Mouse (Mus musculus): ENCODE results near the gene Fam19a2. TPM values are rescaled to one million over a fixed set of nuclear protein-coding genes. Genes with fewer than 3 reads are reported as not detected.

Fam19a2 gene
- total RNA-seq, 2 experiments from 2014 or later, result 0.06 to 0.13 TPM

DNA sequence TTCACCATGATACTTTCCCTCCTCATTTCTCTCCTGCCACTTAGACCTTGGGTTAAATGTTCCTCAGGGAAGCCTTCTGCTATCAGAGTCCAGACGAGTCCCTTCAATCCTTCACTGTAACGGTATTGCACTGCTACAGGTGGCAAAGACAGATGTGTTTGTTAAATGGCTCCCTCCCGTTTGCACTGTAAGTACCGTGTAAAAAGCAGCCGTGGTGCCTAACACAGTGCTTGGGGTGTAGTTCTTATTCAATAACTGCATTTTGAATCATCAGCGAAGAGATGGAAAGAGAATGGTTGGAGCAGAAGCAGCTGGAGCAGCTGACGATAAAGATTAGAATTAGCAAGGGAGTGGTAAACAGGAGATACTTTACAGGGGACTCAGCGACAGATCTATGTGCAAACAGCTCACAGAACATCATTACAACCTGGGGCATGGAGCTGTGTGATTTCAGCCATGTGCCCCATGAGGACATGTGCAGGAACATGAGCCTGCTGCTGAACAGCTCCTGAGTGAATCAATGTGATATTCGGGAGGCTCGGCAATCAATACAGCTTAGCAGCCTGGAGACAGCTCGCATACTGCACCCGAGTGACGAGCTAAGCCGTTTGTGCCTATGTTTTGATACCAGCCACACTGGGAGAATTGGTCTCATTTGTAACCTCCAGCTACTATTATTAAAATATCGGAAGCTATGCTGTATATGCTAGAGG lies 103.5 kb downstream of the Fam19a2 start:
- DNase-seq (ENCODE audit: low spot score), result no peak
- intact Hi-C loops (cut with DNase I), result no loop called here

DNA sequence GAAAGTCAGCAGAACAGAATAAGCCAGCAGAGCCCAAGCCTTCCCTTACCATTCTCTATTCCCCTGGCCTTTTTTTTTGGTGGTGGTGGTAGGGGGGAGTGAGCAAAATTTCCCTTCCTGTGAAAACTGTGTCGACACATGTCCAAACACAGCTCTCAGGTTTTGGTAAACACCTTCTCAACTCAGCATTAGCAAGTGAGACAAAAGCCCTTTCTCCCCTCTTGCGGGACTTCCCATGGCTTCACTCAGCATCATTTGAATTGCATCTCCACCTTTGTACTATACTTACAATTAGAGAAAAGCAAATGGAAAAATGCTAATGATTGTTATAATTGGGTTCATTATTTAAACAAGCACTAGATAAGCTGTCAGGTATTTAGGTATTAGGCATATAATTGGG lies 119.5 kb downstream of the Fam19a2 start:
- intact Hi-C loops (cut with DNase I), result no loop called here
- DNase-seq (ENCODE audit: low spot score), result no peak

DNA sequence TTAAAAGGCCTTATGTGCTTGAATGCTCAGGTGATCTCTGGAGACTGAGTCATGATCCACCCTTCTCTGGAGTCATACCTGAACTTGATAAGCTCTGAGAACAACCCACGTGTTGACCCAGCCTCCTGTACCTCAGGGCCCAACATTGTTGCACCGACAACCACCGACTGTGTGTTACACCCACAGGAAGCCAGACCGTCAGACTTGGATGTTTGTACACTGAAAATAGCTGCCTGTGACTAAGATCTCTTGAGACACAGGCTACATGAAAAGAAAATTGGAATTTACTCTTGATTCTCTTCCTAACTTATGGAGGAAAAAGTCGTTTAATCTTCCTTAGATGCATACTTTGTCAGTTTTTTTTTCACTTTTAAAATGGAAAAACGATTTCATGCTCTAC lies 121.8 kb downstream of the Fam19a2 start:
- intact Hi-C loops (cut with DNase I), result no loop called here
- DNase-seq (ENCODE audit: low spot score), result no peak

DNA sequence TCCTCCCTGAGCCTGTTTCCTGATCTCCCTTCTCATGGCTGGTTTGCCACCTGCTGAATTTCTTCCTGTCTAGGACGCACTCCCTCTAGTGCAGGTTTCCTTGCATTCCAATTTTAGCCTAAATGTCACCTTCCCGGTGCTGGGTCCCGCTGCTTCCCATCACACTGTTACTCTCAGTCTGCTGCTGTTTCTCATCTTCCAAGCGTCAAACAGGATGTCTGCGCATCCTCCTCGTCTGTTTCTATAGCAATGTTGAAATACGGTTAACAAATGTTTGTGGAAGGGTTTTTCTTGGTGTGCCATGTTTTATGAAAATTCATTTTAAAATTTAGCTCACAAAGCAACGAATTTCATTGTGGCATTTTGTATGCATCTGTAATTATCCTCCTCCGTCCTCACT lies 131.6 kb downstream of the Fam19a2 start:
- intact Hi-C loops (cut with DNase I), result no loop called here
- DNase-seq (ENCODE audit: low spot score), result no peak

DNA sequence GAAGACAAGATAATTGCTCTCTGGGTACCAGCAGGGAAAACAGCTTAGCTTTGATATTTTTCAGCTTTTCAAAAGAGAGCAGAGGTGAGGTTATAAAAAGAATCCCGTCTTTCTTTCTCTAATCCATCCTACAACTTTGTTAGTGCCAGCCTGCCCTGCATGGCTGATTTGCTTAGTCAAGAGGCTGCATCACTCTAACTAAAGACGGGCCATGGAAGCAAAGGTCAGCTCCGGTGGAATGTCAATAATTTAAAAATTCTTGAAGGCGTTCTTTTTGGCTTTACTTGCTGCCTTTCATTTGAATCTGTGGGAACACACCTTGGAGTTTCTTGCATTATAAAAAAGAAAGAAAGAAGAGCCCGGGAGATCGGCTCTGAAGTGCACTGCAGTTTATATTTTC lies 134.3 kb downstream of the Fam19a2 start:
- DNase-seq (ENCODE audit: low spot score), result no peak
- intact Hi-C loops (cut with DNase I), result no loop called here

DNA sequence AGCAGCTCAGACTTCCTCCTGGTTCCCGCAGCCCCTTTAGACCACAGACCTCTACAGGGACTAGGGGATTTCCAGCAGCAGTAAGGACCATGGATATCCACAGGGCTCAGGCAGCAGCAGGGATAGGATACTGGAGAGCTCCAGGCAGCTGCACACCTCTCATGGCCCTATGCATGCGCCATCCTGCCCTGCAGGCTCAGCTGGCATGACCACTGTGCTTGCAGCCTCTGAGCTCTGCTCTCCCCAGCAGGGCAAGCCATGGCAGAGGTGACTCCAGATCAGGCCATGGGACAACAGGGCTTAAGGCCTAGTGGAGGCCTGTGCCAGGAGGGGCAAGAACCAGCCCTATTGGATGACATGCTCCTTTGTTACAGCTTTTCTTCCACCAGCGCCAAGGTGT lies 137.4 kb downstream of the Fam19a2 start:
- DNase-seq (ENCODE audit: low spot score), result no peak
- intact Hi-C loops (cut with DNase I), result no loop called here

DNA sequence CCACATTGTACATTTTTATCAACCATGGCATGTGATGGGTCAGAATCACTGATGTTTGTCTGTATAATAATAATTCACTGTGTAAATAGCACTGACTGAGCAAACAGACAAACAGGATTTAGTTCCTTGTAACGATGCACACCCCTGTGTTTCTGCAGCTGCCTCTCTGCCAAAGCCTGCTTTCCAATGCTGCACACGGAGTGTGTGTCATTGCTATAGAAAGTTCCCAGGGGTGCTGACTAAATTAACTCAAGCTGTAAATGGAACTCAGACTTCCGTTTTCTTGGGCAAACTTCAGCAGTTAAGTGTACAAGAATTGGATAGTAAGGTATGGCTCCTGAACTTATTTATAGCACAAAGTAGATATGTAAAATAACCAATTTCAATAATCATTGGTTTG lies 138.7 kb downstream of the Fam19a2 start:
- DNase-seq (ENCODE audit: low spot score), result no peak
- intact Hi-C loops (cut with DNase I), result no loop called here

DNA sequence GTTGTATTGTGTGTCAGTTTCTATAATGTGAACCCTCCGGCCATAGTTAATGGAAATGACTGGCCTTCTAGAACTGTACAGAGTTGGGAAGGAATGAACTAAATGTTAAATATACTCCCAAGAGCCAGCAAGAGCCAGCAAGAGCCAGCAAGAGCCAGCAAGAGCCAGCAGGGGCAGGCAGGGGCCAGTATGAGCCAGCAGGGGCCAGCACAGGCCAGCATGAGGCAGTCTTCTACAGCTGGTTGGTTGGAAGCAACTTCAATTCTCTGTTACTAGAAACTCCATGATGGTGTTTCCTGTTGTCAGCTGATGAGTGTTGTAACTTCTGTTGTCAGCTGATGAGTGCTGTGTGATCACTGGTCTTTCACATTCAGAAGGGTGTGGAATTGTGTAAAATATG lies 151.2 kb downstream of the Fam19a2 start:
- no peak for DNase-seq (ENCODE audit: low spot score)
- intact Hi-C loops (cut with DNase I), result no loop called here

DNA sequence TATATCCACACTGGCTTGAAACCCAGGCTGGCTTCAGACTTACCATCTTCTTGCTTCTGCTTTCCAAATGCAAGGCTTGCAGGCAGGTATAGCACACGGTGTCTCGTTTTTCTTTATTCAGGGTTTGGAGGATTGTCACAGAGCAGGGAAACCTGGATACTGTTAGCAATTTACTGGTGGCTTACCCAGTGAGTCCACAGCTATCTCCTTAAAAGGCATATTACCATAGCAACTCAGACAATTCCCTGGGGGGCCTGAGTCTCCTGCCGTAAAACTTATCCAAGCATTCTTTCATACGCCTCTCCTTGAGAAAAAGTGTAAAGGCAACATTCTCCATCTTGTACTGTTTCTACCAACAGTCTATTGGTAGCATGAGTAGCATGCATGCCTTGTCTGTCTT lies 152.2 kb downstream of the Fam19a2 start:
- intact Hi-C loops (cut with DNase I), result no loop called here

DNA sequence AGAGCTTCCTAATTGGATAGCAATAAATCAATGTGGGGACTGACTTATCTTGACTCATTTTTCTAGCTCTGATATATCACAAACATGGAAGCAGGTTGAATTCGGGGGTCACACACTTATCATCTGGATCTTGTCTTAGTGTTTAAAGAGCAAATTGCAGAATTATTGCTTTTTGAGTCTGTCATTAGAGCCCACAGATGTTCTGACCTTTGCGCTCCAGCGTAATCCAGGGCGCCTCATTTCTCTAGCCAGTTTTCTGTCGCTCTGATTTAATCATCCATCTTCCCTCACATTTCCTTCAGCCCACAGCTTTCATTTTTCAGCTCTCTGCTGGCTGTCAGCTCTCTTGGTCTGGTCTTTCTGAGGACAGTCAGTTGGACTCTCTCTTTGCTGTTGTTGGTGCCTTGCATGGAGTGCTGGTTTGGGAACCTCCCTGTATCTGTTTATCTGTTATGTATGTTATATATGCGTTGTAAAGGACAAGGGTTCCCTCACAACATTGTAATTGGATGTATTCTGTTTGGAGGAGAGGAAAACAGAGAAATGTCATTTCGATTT lies 154.9 kb downstream of the Fam19a2 start:
- intact Hi-C loops (cut with DNase I), result no loop called here
- DNase-seq (ENCODE audit: low spot score), result no peak

More for the DNA sequence above, 152.2 kb downstream of the Fam19a2 start:
- no peak for DNase-seq (ENCODE audit: low spot score)

DNA sequence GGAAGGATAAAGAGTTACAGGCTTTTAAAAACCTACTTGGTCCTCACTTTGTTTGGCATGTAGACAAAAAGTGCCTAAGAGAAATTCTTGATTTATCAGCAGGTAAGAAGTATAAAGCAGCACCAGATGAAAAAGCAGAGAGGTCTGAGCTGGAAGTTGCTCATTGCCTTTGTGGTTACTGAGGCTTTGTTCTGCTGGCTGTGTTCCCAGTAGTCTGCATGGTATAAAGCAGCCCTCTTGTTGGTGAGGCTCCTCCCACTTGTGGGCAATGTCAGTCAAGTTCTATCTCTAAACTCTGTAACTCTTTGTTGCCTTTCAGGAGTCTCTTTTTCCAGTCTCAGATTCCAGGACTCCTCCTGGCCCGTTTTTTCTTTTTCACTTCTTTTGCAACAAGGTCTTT lies 156.5 kb downstream of the Fam19a2 start:
- intact Hi-C loops (cut with DNase I), result no loop called here
- DNase-seq (ENCODE audit: low spot score), result no peak

DNA sequence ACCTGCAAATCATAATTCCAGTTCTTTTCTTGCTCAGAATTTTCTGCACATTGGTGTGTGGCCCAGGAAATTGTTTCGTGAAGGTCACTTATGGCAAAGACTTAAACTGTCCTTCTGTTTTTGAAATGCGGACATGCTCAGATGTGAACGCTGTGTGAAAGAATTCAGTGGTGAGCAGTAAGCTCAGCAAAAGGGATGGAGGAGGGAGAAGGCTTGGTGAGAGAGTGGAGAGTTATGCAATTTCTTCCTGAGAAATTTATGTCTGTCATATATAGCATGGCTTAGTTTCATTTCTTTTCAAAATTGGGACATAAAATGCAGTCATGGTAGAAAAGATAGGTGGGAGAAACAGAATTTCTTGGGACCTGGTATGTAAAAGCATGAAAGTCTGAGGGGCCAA lies 160.7 kb downstream of the Fam19a2 start:
- DNase-seq (ENCODE audit: low spot score), result no peak
- intact Hi-C loops (cut with DNase I), result no loop called here

DNA sequence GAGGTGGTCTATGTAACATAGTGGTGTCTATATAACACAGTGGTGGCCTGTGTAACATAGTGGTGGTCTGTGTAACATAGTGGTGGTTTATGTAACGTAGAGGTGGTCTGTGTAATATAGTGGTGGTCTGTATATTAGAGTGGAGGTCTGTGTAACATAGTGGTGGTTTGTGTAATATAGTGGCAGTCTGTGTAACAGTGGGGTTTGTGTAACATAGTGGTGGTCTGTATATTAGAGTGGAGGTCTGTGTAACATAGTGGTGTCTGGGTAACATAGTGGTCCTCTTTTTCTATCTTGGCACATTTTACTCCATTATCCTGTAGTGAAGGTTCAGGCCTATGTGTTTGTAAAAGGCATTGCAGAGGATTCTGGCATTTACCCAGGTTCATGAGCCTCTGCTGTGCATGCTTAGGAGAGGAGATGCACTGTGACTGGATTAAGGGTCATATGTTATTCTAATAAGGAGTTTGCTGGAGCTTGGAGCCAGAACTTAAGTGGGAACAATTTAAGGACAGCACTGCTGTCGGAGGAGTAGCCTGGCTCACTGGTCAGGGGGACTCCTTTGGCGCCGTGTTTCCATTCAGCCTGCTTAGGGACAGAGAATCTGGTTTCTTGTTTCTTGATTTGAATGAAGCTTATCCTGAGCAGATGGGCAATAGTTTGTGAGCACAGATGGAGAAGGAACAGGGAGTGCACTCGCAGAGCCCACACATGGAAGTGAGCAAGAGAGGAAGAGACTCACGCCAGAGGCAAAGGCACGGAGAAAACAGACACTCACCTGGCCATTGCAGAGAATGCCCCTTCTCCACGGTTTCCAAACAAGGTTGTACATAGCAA lies 162.9 kb downstream of the Fam19a2 start:
- no peak for DNase-seq (ENCODE audit: low spot score)
- intact Hi-C loops (cut with DNase I), result no loop called here

DNA sequence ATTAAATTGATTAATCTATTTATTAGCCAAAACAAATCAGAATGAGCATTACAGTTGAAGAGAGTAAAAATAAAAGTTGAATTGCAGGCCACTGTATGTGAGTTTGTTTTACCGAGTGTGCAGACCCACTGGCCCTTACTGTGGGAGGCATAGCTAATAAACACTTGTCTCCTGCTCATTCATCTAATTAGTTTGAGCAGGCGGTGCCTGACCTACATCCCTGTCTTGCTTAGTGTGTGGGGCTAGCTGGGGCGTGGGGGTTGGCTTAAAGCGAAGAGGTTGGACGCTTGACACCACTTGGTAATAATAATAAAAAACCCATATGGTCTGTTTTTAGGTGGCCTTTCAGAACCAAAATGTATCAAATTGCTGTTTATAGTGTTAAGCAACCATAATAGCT lies 167.8 kb downstream of the Fam19a2 start:
- intact Hi-C loops (cut with DNase I), result no loop called here
- no peak for DNase-seq (ENCODE audit: low spot score)

DNA sequence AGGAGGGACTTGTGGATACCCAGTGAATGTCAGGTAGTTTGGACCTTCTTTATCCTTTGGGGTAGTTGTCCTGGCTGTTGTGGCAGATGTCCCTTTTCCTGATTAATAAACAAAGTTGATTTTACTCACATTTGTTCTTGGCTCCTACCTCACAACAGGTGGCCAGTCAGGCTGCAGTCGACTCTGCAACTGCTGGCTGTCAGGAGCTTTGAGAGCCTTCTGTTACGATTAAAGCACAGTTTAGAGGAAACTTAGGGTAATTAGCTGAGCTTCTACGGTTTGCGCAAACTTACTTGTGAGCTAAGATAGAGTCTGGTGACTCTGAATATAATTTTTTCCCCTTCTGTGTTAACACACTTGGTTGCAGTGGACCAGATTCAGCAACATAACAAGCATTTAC lies 173.8 kb downstream of the Fam19a2 start:
- DNase-seq (ENCODE audit: low spot score), result no peak
- intact Hi-C loops (cut with DNase I), result no loop called here

DNA sequence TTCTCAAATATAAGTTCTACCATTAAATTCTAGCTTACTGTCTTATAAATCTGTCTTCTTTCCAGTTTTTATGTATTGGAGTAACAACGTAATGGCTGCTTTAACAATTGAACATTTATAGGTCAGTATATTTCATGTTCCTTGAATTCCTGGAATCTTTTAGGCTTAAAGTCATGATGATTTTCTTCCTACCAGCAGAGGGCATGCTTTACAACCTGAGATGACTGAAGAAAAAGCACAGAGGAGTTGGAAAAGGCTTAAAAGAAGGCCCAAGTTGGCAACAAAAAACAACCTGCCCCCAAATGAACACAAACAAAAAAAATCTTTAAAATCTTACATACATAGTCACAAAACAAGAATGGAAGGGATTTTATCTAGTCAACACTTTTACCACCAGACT lies 193.0 kb downstream of the Fam19a2 start:
- no peak for DNase-seq (ENCODE audit: low spot score)
- intact Hi-C loops (cut with DNase I), result loop anchor here (5.0 kb wide), 1 partner anchor 91 kb away; no protein-coding TSS in a partner anchor

DNA sequence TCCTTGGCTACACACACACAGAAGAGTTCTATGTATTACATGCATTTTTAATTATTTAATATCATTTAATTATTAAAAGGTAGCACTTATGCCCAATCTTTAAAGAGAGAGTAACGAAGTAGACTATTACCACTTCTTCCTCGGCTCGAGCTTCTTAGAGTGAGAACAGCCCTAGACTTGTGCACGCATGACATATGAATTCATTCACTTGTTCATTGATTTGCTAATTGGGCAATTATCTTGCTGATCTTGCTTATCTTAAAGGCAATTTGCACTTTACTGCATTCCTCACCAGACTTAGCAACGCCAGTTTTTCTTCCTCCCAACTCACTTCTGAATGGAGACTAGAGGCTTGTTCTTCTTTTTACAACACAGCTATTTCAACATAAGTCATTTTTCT lies 196.7 kb downstream of the Fam19a2 start:
- DNase-seq (ENCODE audit: low spot score), result no peak
- intact Hi-C loops (cut with DNase I), result no loop called here

DNA sequence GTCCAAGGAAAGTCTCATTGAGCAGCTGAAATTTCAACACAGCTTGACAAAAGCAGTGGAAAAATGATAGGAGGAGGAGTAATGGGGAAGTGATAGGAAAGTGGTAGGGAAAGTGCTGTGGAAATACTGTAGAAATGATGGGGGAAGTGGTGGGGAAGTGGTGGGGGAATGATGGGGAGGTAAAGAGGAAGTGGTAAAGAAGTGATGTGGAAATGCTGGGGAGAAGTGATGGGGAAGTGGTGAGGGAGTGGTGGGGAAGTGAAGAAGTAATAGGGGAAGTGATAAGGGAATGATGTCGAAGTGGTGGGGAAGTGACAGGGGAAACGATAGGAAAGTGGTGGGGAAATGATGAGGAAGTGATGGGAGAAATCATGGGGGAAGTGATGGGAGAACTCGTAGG lies 198.5 kb downstream of the Fam19a2 start:
- intact Hi-C loops (cut with DNase I), result no loop called here
- no peak for DNase-seq (ENCODE audit: low spot score)

DNA sequence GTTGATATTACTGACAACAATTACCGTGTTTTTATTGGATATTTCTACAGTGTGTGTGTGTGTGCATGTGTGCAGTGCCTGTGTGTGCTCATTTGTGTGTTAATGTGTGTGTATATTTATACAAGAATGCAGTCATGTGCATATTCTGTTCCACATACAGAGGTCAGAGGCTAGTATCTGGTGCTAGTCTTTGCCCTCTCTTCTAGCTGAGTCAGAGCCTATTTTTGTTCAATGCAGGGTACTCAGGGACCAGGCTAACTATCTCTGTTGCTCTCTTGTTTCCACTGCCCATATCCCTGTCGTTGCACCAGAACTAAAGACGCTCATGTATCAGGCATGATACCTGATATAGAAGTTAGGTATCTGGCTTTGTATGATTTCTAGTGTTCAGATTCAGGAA lies 251.0 kb downstream of the Fam19a2 start:
- no peak for DNase-seq (ENCODE audit: low spot score)
- intact Hi-C loops (cut with DNase I), result no loop called here

DNA sequence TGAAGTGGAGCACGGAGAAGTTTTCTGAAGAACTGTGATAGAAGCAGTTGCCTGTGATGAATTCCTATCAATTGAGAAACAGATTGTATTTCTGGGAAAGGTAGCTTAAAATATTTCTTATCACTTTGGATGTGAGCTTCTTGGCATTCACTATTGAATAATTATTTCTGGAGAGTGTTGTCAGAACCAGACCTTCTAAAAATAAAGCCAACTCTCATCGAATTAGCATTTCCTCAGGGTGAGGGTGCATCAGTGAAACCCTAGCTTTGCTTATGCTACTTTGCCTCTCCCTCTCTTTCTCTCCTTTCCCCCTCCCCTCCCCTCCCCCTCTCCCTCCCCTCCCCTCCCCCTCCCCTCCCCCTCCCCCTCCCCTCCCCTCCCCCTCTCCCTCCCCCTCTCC lies 256.8 kb downstream of the Fam19a2 start:
- intact Hi-C loops (cut with DNase I), result no loop called here
- DNase-seq (ENCODE audit: low spot score), result no peak

DNA sequence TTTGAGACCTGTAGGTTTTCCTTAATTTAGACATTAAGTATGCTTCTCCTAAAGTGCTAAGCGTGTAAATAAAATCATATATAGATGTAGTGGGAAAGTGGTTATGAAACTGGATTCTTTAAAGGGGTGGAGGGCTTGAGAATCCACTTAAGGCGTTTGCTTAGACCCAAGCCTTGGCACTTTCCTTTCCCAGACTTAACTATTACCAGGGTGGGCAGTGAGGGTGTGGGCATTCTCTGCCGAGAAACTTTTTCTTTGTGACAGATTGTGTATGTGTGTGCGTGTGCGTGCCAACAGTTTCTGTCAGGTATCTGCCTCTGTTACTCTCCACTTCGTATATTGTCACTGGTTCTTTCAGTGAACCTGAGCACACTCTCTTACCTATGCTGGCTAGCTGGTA lies 257.4 kb downstream of the Fam19a2 start:
- DNase-seq (ENCODE audit: low spot score), result no peak
- intact Hi-C loops (cut with DNase I), result no loop called here

Data from heart, postnatal 25 days (tissue).